Mouse (Mus musculus) kidney, embryonic 16.5 days (tissue): Measurements from ENCODE around the gene Rpn1. TPM values are rescaled to one million over a fixed set of nuclear protein-coding genes. Genes with fewer than 3 reads are reported as not detected.

Experiments
- ATAC-seq: fragments of 200-750 bp; cut with Nextera tagmentation; 2 replicates; pipeline ENCODE4 v1.8.0; 2017; ENCODE audit warnings: moderate TSS enrichment; ENCODE audit not compliant: low FRiP score, low TSS enrichment
- H3K27ac ChIP-seq: fragments of 300-500 bp; sonication (generic); 2 replicates; pipeline ENCODE4 v1.5.1; 2014; ENCODE audit warnings: low read length
- H3K27me3 ChIP-seq: fragments of 300-500 bp; sonication (generic); 2 replicates; pipeline ENCODE4 v1.6.1; 2014; ENCODE audit warnings: low read length, control low read depth, mixed read lengths; ENCODE audit not compliant: insufficient read depth
- H3K36me3 ChIP-seq: fragments of 300-500 bp; sonication (generic); 2 replicates; pipeline ENCODE4 v1.6.1; 2014; ENCODE audit warnings: low read length, control low read depth, mixed read lengths; ENCODE audit not compliant: insufficient read depth
- H3K4me1 ChIP-seq: fragments of 300-500 bp; sonication (generic); 2 replicates; pipeline ENCODE4 v1.6.1; 2014; ENCODE audit warnings: low read length, control low read depth, mixed read lengths; ENCODE audit not compliant: insufficient read depth
- H3K4me2 ChIP-seq: fragments of 300-500 bp; sonication (generic); replicated peaks from 2 replicates; pipeline ENCODE4 v1.6.1; 2014; ENCODE audit warnings: low read depth, low read length
- H3K4me3 ChIP-seq: fragments of 300-500 bp; sonication (generic); 2 replicates; pipeline ENCODE4 v1.5.1; 2014; ENCODE audit warnings: mild to moderate bottlenecking, low read length
- H3K9ac ChIP-seq: fragments of 300-500 bp; sonication (generic); replicated peaks from 2 replicates; pipeline ENCODE4 v1.6.1; 2014; ENCODE audit warnings: low read length
- H3K9me3 ChIP-seq: fragments of 300-500 bp; sonication (generic); 2 replicates; pipeline ENCODE4 v1.6.1; 2016; ENCODE audit warnings: low read length, control low read depth
- WGBS: fragments of 180-500 bp; shearing (Covaris S2); extraction: QIAGEN DNeasy Blood & Tissue Kit; methylation state at CpG from one replicate; pipeline ENCODE4 v1.1.7; 2014; 5-methylcytosine and 5-hydroxymethylcytosine counted together
- polyA plus RNA-seq: library from polyadenylated mRNA; unstranded; fragments of >200 nt; fragmentation: Nextera tagmentation; extraction: Ambion mirVana; gene quantifications from 2 replicates; pipeline ENCODE4 v1.2.1, GENCODE M21; 2015

Rpn1 gene
- polyA plus RNA-seq, 1 experiment from 2014 or later = 473 TPM

DNA sequence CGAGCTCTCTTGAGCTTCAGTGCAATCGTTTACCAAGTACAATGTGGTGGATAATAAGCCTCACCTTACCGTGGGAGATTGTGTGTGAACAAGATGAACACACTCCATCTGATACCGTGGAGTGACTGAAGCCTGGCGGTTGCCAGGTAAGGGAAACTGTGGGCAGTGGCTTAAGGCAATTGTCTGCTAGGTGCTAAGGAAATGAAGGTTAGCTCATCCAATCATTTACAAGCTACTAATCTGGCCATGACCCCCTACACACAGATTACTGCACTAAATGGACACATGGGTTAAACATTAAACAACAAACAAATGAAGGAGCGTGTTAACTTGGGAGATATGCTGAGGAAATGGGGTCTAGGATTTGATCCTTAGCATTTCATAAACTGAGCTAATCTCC lies 35.3 kb upstream of the Rpn1 start:
- Histone ChIP-seq H3K4me2 (no peak overlapping the region), H3K9ac (0 out of 2 replicates have a peak overlapping the region, but pooled peaks have one; percentile 13), H3K9me3 (no peaks in the 10 kb centered on the region), H3K36me3 (no peaks in the 10 kb centered on the region), H3K4me3 (no peak overlapping the region), H3K4me1 (peaks cover 12% of the 10 kb centered on the region), H3K27ac (peak overlapping the region; percentile 39; the same call in 1 of the 2 replicates), H3K27me3 (no peaks in the 10 kb centered on the region)
- WGBS = 68% methylated on average over 6 of the region's 6 CpGs
- no peak for ATAC-seq

DNA sequence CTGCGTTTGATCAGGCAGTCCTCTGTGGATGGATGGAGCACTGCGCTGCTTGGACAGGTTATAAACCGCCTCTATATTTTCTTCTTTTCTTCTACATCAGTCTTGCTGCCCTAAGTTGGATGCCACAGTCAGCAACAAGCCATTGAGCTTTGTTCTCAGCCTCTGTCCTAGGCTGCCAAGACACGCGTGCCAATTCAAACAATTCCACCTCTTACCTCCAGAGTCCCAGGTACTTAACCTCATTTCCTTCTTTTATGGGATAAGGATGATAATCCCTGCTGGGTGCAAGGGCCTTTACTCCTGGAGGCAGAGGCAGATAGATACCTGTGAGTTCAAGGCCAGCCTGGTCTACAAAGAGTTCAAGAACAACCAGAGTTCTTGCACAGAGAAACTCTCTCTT lies 33.1 kb upstream of the Rpn1 start:
- H3K27me3 ChIP-seq = no peaks in the 10 kb centered on the region
- ATAC-seq = no peak
- no peak overlapping the region for H3K27ac ChIP-seq
- H3K9me3 ChIP-seq = no peaks in the 10 kb centered on the region
- H3K36me3 ChIP-seq = no peaks in the 10 kb centered on the region
- H3K4me1 ChIP-seq = peaks cover 9% of the 10 kb centered on the region; the same call in 1 of the 2 replicates
- 91% methylated on average over 5 of the region's 5 CpGs for WGBS
- no peak overlapping the region for H3K4me2 ChIP-seq
- H3K4me3 ChIP-seq = no peak overlapping the region
- no peak overlapping the region for H3K9ac ChIP-seq

- no peak for ATAC-seq
These were observed 30.8 kb upstream of the Rpn1 start for GRCm38 (mm10) chr6:88053228-88054080.

DNA sequence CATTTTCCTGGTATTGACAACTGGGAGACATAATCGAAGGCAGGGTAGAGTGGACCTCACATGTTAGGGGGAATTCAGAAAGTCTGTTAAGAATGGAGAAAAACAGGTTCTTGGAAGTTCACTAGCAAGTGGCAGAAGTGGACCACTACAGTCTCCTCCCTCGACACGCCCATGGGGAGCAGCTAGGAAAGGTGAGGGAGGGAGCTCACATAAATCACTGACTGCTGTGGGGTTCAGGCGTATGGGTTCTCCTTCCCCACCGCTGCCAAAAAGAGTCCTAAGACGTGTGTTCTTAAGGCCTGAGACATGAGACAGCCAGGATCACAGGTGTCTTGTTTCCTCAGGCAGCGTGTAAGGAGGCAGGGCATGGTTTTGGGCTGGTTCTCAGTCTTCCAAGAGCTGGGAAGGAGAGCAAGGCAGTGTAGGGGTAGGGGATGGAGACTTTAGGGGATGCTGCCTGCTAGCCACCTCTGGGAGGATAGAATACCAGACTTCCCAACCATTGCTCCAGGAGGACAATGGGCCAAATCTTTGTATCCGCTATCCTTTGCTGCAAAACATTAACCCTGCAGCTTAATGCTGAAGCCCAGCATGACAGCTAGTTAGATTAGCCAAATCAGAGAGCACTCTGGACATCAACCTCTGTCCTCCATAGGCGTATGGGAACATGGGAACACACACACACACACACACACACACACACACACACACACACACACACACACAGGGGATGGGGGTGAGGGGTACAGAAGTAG lies 30.0 kb upstream of the Rpn1 start:
- Histone ChIP-seq H3K9me3 (no peaks in the 10 kb centered on the region), H3K36me3 (no peaks in the 10 kb centered on the region), H3K27me3 (no peaks in the 10 kb centered on the region), H3K9ac (no peak overlapping the region), H3K4me1 (peaks cover 4% of the 10 kb centered on the region; the same call in 1 of the 2 replicates), H3K4me3 (no peak overlapping the region), H3K4me2 (no peak overlapping the region), H3K27ac (no peak overlapping the region)
- 0 out of 2 replicates have a peak, but pooled peaks have one; percentile 23 for ATAC-seq
- 42% methylated on average over 9 of the region's 9 CpGs for WGBS

More at GRCm38 (mm10) chr6:88053228-88054080, 30.8 kb upstream of the Rpn1 start:
- Histone ChIP-seq H3K36me3 (no peaks in the 10 kb centered on the region), H3K9me3 (no peaks in the 10 kb centered on the region), H3K4me3 (no peak overlapping the region), H3K27me3 (no peaks in the 10 kb centered on the region), H3K4me1 (peaks cover 9% of the 10 kb centered on the region; the same call in 1 of the 2 replicates), H3K4me2 (no peak overlapping the region), H3K9ac (no peak overlapping the region), H3K27ac (no peak overlapping the region)
- WGBS = 52% methylated on average over 11 of the region's 11 CpGs

DNA sequence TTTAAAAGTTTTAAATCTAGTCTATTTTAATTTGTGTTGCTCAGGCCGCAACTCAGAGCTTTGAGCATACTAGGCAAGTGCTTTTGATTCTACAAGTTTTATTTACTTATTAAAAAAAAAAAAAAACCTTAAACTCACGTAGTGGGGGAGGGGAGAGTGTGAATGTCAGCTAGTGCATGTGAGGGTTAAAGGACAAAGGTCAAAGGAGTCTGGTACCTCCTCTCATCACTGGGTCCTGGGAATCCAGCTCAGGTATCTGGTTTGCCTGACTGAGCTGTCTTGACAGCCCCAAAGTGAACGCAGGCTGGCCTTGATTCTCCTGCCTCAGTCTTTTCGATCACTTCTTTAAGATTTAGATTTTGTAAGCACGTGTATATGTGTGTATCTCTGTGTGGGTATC lies 28.6 kb upstream of the Rpn1 start:
- Histone ChIP-seq H3K4me1 (no peaks in the 10 kb centered on the region), H3K36me3 (no peaks in the 10 kb centered on the region), H3K4me3 (no peak overlapping the region), H3K9me3 (no peaks in the 10 kb centered on the region), H3K9ac (no peak overlapping the region), H3K4me2 (no peak overlapping the region), H3K27me3 (no peaks in the 10 kb centered on the region), H3K27ac (no peak overlapping the region)
- WGBS = 69% methylated on average over 5 of the region's 5 CpGs
- no peak for ATAC-seq

DNA sequence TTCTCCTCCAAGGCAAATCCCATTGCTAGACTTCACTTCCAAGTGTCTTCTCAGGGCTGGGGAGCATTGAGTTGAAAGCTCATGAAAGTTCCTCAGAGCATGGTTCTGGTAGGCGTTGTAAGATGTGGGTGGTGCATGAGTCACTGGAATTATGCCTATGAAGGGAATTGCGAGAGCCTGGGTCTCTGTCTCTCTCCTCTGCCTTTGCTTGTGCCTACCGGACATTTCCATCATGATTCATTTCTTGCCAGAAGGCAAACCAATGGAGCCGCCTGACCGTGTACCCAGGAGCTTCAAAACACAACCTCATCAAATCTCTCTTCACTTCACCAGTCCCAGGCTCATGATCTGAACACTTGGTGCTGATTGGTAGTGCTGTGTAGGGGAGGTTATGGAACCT lies 27.4 kb upstream of the Rpn1 start:
- Histone ChIP-seq H3K4me2 (no peak overlapping the region), H3K9ac (no peak overlapping the region), H3K27ac (no peak overlapping the region), H3K4me3 (no peak overlapping the region), H3K27me3 (no peaks in the 10 kb centered on the region), H3K9me3 (no peaks in the 10 kb centered on the region), H3K36me3 (no peaks in the 10 kb centered on the region), H3K4me1 (no peaks in the 10 kb centered on the region)
- ATAC-seq = no peak
- 87% methylated on average over 5 of the region's 5 CpGs for WGBS

- Histone ChIP-seq H3K4me3 (no peak overlapping the region), H3K27ac (no peak overlapping the region), H3K9ac (no peak overlapping the region), H3K36me3 (no peaks in the 10 kb centered on the region), H3K4me2 (no peak overlapping the region), H3K9me3 (no peaks in the 10 kb centered on the region), H3K4me1 (no peaks in the 10 kb centered on the region), H3K27me3 (no peaks in the 10 kb centered on the region)
- WGBS = 83% methylated on average over 5 of the region's 5 CpGs
- ATAC-seq = no peak
These were observed 24.4 kb upstream of the Rpn1 start for GRCm38 (mm10) chr6:88059903-88060302.

DNA sequence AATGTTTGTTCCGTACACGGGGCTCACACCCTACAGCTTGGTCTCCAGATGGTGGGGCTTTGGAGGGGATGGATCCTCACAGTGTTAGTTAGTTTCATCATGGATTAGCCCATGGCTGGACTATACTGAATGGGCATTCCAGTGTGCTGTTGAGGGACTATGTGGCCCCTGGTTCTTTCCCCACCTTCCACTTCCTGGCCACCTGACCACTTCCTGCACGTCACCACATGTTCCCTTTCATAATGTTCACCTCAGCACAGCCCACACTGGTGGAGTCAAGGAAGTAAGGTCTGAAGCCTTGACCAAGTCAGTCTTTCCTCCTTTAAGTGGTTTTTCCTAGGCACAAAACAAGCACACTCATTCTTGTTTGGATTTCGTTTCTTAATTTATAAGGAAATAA lies 23.7 kb upstream of the Rpn1 start:
- WGBS = 86% methylated on average over 4 of the region's 4 CpGs
- ATAC-seq = no peak
- H3K27me3 ChIP-seq = no peaks in the 10 kb centered on the region

GRCm38 (mm10) chr6:88061406-88061805 lies 22.9 kb upstream of the Rpn1 start:
- WGBS = 86% methylated on average over 4 of the region's 4 CpGs
- Histone ChIP-seq H3K36me3 (no peaks in the 10 kb centered on the region), H3K4me1 (no peaks in the 10 kb centered on the region), H3K27ac (no peak overlapping the region), H3K9ac (no peak overlapping the region), H3K4me2 (no peak overlapping the region), H3K9me3 (no peaks in the 10 kb centered on the region), H3K27me3 (no peaks in the 10 kb centered on the region), H3K4me3 (no peak overlapping the region)
- no peak for ATAC-seq

More for the DNA sequence above, 23.7 kb upstream of the Rpn1 start:
- H3K4me3 ChIP-seq = no peak overlapping the region
- no peaks in the 10 kb centered on the region for H3K4me1 ChIP-seq
- H3K36me3 ChIP-seq = no peaks in the 10 kb centered on the region
- no peak overlapping the region for H3K27ac ChIP-seq
- H3K9ac ChIP-seq = no peak overlapping the region
- no peaks in the 10 kb centered on the region for H3K9me3 ChIP-seq
- H3K4me2 ChIP-seq = no peak overlapping the region

GRCm38 (mm10) chr6:88062398-88062797 lies 21.9 kb upstream of the Rpn1 start:
- Histone ChIP-seq H3K27me3 (no peaks in the 10 kb centered on the region), H3K4me2 (no peak overlapping the region), H3K36me3 (no peaks in the 10 kb centered on the region), H3K4me1 (no peaks in the 10 kb centered on the region), H3K4me3 (no peak overlapping the region), H3K27ac (no peak overlapping the region), H3K9me3 (no peaks in the 10 kb centered on the region), H3K9ac (no peak overlapping the region)
- WGBS = 85% methylated on average over 4 of the region's 4 CpGs
- ATAC-seq = no peak
